Mouse (Mus musculus) lung, postnatal 0 days (tissue): ENCODE results near the gene Mfap2. TPM values are rescaled to one million over a fixed set of nuclear protein-coding genes. Genes with fewer than 3 reads are reported as not detected.

ENCODE experiments used
- ATAC-seq: fragments of 200-750 bp; cut with Nextera tagmentation; 2 replicates; pipeline ENCODE4 v1.8.0; 2017; ENCODE audit warnings: moderate library complexity
- DNase-seq: peaks from one replicate; pipeline ENCODE4 v3.0.0-alpha.2; 2016; ENCODE audit warnings: low spot score
- H3K27ac ChIP-seq: fragments of 300-500 bp; sonication (generic); 2 replicates; pipeline ENCODE4 v1.5.1; 2014; ENCODE audit warnings: antibody characterized with exemption, mild to moderate bottlenecking, low read length, mixed read lengths
- H3K27me3 ChIP-seq: fragments of 300-500 bp; sonication (generic); replicated peaks from 2 replicates; pipeline ENCODE4 v1.6.1; 2014; ENCODE audit warnings: low read length, mixed read lengths; ENCODE audit not compliant: insufficient read depth
- H3K36me3 ChIP-seq: fragments of 300-500 bp; sonication (generic); 2 replicates; pipeline ENCODE4 v1.6.1; 2014; ENCODE audit warnings: low read length, mixed read lengths; ENCODE audit not compliant: insufficient read depth
- H3K4me1 ChIP-seq: fragments of 300-500 bp; sonication (generic); 2 replicates; pipeline ENCODE4 v1.6.1; 2014; ENCODE audit warnings: antibody characterized with exemption, low read depth, low read length, mixed read lengths; ENCODE audit not compliant: insufficient read depth
- H3K4me2 ChIP-seq: fragments of 300-500 bp; sonication (generic); replicated peaks from 2 replicates; pipeline ENCODE4 v1.6.1; 2014; ENCODE audit warnings: low read depth, mild to moderate bottlenecking, low read length, moderate library complexity, mixed read lengths
- H3K4me3 ChIP-seq: fragments of 300-500 bp; sonication (generic); 2 replicates; pipeline ENCODE4 v1.5.1; 2014; ENCODE audit warnings: low read depth, low read length
- H3K9ac ChIP-seq: fragments of 300-500 bp; sonication (generic); replicated peaks from 2 replicates; pipeline ENCODE4 v1.6.1; 2014; ENCODE audit warnings: low read depth, mild to moderate bottlenecking
- H3K9me3 ChIP-seq: fragments of 300-500 bp; sonication (generic); 2 replicates; pipeline ENCODE4 v1.6.1; 2016; ENCODE audit warnings: low read length, mixed read lengths
- CTCF ChIP-seq: IDR thresholded peaks from 2 replicates; pipeline ENCODE4 v1.5.1; 2016; ENCODE audit warnings: antibody characterized with exemption, mild to moderate bottlenecking
- EP300 ChIP-seq: IDR thresholded peaks from 2 replicates; pipeline ENCODE4 v1.6.1; 2016; ENCODE audit warnings: antibody characterized with exemption, mild to moderate bottlenecking, control low read depth
- WGBS: fragments of 180-500 bp; shearing (Covaris S2); extraction: QIAGEN DNeasy Blood & Tissue Kit; methylation state at CpG from one replicate; pipeline ENCODE4 v1.1.7; 2014; 5-methylcytosine and 5-hydroxymethylcytosine counted together
- polyA plus RNA-seq: library from polyadenylated mRNA; unstranded; fragments of >200 nt; fragmentation: Nextera tagmentation; extraction: Ambion mirVana; gene quantifications from 2 replicates; pipeline ENCODE4 v1.2.1, GENCODE M21; 2015

Gene Mfap2
- polyA plus RNA-seq, 1 experiment from 2014 or later = 422 TPM

- no peaks in the 10 kb centered on the region for H3K27me3 ChIP-seq
- no peak for ATAC-seq
- 26% methylated on average over 14 of the region's 15 CpGs for WGBS
- no peak for TF ChIP-seq CTCF
- no peak for TF ChIP-seq EP300
- no peak overlapping the region for H3K27ac ChIP-seq
- no peaks in the 10 kb centered on the region for H3K9me3 ChIP-seq
- peak overlapping the region; percentile 83 for H3K4me3 ChIP-seq
- peaks cover 9% of the 10 kb centered on the region; the same call in 1 of the 2 replicates for H3K4me1 ChIP-seq
- H3K36me3 ChIP-seq = no peaks in the 10 kb centered on the region
- H3K4me2 ChIP-seq = peak overlapping the region; percentile 90
- DNase-seq = no peak
- H3K9ac ChIP-seq = no peak overlapping the region
Observed at GRCm38 (mm10) chr4:140986024-140986710, 24.1 kb upstream of the Mfap2 start.

- peaks cover 9% of the 10 kb centered on the region; the same call in 1 of the 2 replicates for H3K4me1 ChIP-seq
- H3K4me3 ChIP-seq = peak within 1 kb of the TSS; percentile 83
- H3K27me3 ChIP-seq = no peaks in the 10 kb centered on the region
- ATAC-seq = peak; percentile 88
- peak within 1 kb of the TSS; percentile 90 for H3K4me2 ChIP-seq
- peak; percentile 59 for TF ChIP-seq CTCF
- no peak for TF ChIP-seq EP300
- H3K36me3 ChIP-seq = no peaks in the 10 kb centered on the region
- peak within 1 kb of the TSS; percentile 49; the same call in 1 of the 2 replicates for H3K27ac ChIP-seq
- H3K9ac ChIP-seq = peak within 1 kb of the TSS; percentile 60
- peak; percentile 90 for DNase-seq
- WGBS = 1% methylated on average over 52 of the region's 58 CpGs
- H3K9me3 ChIP-seq = no peaks in the 10 kb centered on the region
Observed at GRCm38 (mm10) chr4:140986711-140987395, 23.4 kb upstream of the Mfap2 start, which contains the start of gene Atp13a2. Gene Atp13a2, plus strand, starts transcription at chr4:140986873.

- peak; percentile 21 for DNase-seq
- H3K4me3 ChIP-seq = peak overlapping the region; percentile 83
- peak overlapping the region; percentile 49; the same call in 1 of the 2 replicates for H3K27ac ChIP-seq
- 0 out of 2 replicates have a peak overlapping the region, but pooled peaks have one; percentile 60 for H3K9ac ChIP-seq
- H3K36me3 ChIP-seq = no peaks in the 10 kb centered on the region
- H3K27me3 ChIP-seq = no peaks in the 10 kb centered on the region
- peaks cover 9% of the 10 kb centered on the region; the same call in 1 of the 2 replicates for H3K4me1 ChIP-seq
- ATAC-seq = peak; percentile 23
- peak overlapping the region; percentile 90 for H3K4me2 ChIP-seq
- no peak for TF ChIP-seq EP300
- no peak for TF ChIP-seq CTCF
- 20% methylated on average over 7 of the region's 7 CpGs for WGBS
- H3K9me3 ChIP-seq = no peaks in the 10 kb centered on the region
Observed at GRCm38 (mm10) chr4:140987476-140987875, 22.7 kb upstream of the Mfap2 start.

GRCm38 (mm10) chr4:140988706-140989290 is 21.4 kb upstream of the Mfap2 start:
- 62% methylated on average over 7 of the region's 7 CpGs for WGBS
- Histone ChIP-seq H3K4me1 (peaks cover 5% of the 10 kb centered on the region; the same call in 1 of the 2 replicates), H3K27ac (no peak overlapping the region), H3K9ac (no peak overlapping the region), H3K4me3 (no peak overlapping the region), H3K4me2 (no peak overlapping the region), H3K9me3 (no peaks in the 10 kb centered on the region), H3K36me3 (no peaks in the 10 kb centered on the region), H3K27me3 (no peaks in the 10 kb centered on the region)
- peak; percentile 48 for DNase-seq
- TF ChIP-seq EP300 (no peak), CTCF (no peak)
- ATAC-seq = peak; percentile 18; the same call in 1 of the 2 replicates

GRCm38 (mm10) chr4:140989447-140989846 is 20.8 kb upstream of the Mfap2 start:
- WGBS = 91% methylated on average over 14 of the region's 14 CpGs
- TF ChIP-seq EP300 (no peak), CTCF (no peak)
- H3K27ac ChIP-seq = no peak overlapping the region

GRCm38 (mm10) chr4:140992215-140992614 is 18.0 kb upstream of the Mfap2 start:
- no peak for DNase-seq

More at GRCm38 (mm10) chr4:140989447-140989846, 20.8 kb upstream of the Mfap2 start:
- no peak overlapping the region for H3K4me3 ChIP-seq
- DNase-seq (no peak), ATAC-seq (no peak)
- H3K9ac ChIP-seq = no peak overlapping the region
- no peaks in the 10 kb centered on the region; the same call in 1 of the 2 replicates for H3K36me3 ChIP-seq
- H3K4me1 ChIP-seq = peaks cover 5% of the 10 kb centered on the region; the same call in 1 of the 2 replicates
- H3K9me3 ChIP-seq = no peaks in the 10 kb centered on the region
- H3K4me2 ChIP-seq = 0 out of 2 replicates have a peak overlapping the region, but pooled peaks have one; percentile 14
- no peaks in the 10 kb centered on the region for H3K27me3 ChIP-seq

More at GRCm38 (mm10) chr4:140992215-140992614, 18.0 kb upstream of the Mfap2 start:
- H3K36me3 ChIP-seq = peaks cover 13% of the 10 kb centered on the region
- 88% methylated on average over 20 of the region's 20 CpGs for WGBS
- H3K27me3 ChIP-seq = no peaks in the 10 kb centered on the region
- no peak for ATAC-seq
- H3K4me2 ChIP-seq = no peak overlapping the region
- no peaks in the 10 kb centered on the region for H3K9me3 ChIP-seq
- peaks cover 5% of the 10 kb centered on the region; the same call in 1 of the 2 replicates for H3K4me1 ChIP-seq
- no peak overlapping the region for H3K4me3 ChIP-seq
- no peak overlapping the region for H3K9ac ChIP-seq
- TF ChIP-seq CTCF = no peak
- no peak for TF ChIP-seq EP300
- H3K27ac ChIP-seq = no peak overlapping the region
